Mouse (Mus musculus): ENCODE results near the gene Fkrp. TPM values are rescaled to one million over a fixed set of nuclear protein-coding genes. Genes with fewer than 3 reads are reported as not detected.

The Fkrp gene
- 38.0 and 40.7 TPM in 2 replicates for polyA plus RNA-seq (2012; rRNA removed)

DNA sequence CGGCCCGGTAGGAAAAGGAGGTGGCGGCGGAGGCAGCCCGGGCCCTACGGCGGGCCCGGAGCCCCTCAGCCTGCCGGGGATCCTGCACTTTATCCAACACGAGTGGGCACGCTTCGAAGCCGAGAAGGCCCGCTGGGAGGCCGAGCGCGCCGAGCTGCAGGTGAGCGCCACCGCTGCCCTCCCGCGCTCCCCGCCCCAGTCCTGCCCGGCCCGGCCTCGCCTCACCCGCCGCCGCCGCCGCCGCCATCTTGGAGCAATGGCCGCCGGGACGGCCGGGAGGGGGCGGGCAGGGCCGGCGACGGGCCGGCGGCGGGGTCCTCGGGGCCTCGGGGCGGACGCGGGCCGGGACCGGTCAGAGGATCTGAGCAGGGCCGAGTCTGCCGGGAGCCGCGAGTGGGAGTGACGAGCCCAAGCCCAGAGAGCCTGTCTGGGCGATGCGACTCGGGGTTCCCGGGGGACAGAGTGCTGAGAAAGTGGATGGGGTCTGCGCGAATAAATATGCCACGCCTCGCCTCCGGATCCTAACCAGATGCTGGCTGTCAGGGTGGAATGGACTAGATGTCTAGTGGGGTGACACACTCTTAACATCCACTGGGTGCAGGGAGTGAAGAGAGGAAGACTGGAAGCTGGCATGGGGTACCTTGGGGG lies at the start of gene Fkrp:
Fkrp (minus strand) TSS at position 258 of the 648 bp plus-strand sequence.

DNA sequence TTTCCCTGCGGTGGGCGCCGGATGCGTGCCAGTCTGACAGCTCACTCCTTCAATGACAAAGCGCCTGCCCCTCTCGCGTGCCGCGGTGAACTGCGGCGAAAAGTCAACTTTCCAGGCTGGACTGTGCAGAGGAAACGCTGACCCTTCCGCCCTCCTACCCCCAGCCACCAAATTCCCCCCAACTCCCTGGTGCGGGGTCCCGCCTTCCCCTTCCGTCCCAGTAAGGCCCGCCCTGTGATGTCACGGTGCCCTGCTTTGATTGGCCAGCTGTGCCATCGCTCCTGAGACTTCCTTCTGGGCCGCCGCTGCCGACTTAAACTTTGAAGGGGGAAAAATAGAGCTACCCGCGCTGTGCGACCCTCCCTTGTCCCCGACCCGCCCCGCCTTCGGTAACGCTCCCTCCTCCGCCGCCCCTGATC lies 26.1 kb upstream of the Fkrp start, which contains the start of gene Prkd2:
Prkd2 (plus strand) TSS at position 258 of the 419 bp plus-strand sequence.

DNA sequence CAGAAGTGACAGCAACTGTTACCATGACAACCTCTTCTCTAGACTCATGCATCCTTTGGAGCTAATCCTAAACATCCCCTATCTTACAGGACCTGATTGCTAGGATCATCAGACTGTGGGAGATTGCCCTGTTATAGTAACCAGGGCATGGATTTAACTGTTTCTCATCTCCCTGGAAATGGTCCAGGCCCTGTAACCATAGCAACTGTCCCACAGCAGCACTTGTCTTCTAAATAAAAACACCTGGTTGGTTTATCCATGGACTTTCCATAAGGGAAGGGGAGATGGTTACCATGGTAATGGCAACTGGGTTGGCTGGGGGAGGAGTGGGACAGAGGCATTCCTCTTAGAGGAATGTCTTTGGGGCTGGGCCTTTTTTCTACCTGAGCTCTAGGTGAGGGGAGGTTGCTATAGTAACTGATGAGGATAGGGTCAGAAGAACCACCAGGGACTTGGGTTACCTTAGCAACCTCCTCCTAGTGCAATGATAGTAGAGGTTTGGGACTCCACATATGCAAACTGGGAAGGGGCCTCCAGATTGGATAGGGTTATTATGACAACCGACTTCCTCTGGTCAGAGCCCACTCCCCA lies 1.1 kb downstream of the Fkrp start, which contains the start of gene Strn4:
Strn4 (plus strand) TSS at position 539 of the 591 bp plus-strand sequence.

DNA sequence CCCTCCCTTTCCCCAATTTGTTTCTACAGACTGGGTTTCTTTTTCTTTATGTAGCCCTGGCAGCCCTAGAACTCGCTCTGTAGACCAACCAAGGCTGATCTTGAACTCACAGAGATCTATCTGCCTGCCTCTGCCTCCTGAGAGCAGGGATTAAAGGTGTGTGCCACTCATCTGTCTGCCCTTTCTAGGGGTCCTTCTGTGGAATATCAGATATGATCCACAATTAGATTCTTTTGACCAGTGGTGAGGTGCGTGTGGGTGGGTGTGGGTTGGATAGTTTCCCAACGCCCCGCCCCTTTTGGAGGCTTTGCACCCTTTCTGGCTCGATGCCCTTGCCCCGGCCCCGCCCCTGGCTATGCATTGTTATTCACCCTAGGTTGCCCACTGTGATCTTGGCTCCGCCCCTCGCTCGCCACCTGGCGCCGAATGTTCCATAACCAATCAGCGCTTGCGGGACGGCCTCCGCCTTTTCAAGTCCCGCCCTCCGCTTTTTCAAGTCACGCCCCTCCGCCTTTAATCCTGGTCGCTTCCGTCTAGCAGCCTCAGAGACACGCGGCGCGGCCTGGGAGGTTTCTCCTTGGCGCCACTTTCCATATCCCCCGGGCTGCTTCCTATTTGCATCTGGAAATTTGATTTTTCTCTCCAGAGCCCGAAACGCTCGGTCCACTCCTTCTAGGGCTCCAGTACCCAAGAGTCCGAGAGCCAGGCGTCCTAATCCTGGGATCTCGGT lies 35.5 kb downstream of the Fkrp start, which contains the start of gene Slc1a5:
Slc1a5 (plus strand) TSS at position 516 of the 730 bp plus-strand sequence.

Other genes starting within 250 kb of the Fkrp start
- 42.4 and 46.2 TPM in 2 replicates for gene Arhgap35, start 201.7 kb downstream of the Fkrp start, polyA plus RNA-seq (2012; rRNA removed)
- gene Ceacam15, start 141.0 kb downstream of the Fkrp start, polyA plus RNA-seq (2012; rRNA removed): not detected in 2 replicates
- gene Ceacam9, start 94.8 kb downstream of the Fkrp start, polyA plus RNA-seq (2012; rRNA removed): not detected in 2 replicates
- 389 and 393 TPM in 2 replicates for gene Ap2s1, start 78.3 kb downstream of the Fkrp start, polyA plus RNA-seq (2012; rRNA removed)
- 28.1 and 32.5 TPM in 2 replicates for gene Slc1a5, start 35.4 kb downstream of the Fkrp start, polyA plus RNA-seq (2012; rRNA removed)
- gene Strn4, start 843 bp downstream of the Fkrp start, polyA plus RNA-seq (2012; rRNA removed): 249 and 272 TPM in 2 replicates
- 13.3 and 16.4 TPM in 2 replicates for gene Prkd2, start 26.2 kb upstream of the Fkrp start, polyA plus RNA-seq (2012; rRNA removed)
- gene Dact3, start 58.6 kb upstream of the Fkrp start, polyA plus RNA-seq (2012; rRNA removed): 34.5 and 44.4 TPM in 2 replicates
- 14.1 and 22.2 TPM in 2 replicates for gene Gng8, start 75.1 kb upstream of the Fkrp start, polyA plus RNA-seq (2012; rRNA removed)
- 0.52 and 1.1 TPM in 2 replicates for gene Ptgir, start 89.8 kb upstream of the Fkrp start, polyA plus RNA-seq (2012; rRNA removed)
- 537 and 560 TPM in 2 replicates for gene Calm3, start 107.4 kb upstream of the Fkrp start, polyA plus RNA-seq (2012; rRNA removed)
- gene Pnmal2, start 128.0 kb upstream of the Fkrp start, polyA plus RNA-seq (2012; rRNA removed): 53.0 and 56.7 TPM in 2 replicates
- 23.7 and 27.1 TPM in 2 replicates for gene Pnmal1, start 142.9 kb upstream of the Fkrp start, polyA plus RNA-seq (2012; rRNA removed)
- gene Gm42372, start 166.4 kb upstream of the Fkrp start, polyA plus RNA-seq (2012; rRNA removed): 7.9 and 10.3 TPM in 2 replicates
- 7.7 and 13.6 TPM in 2 replicates for gene Ccdc8, start 176.0 kb upstream of the Fkrp start, polyA plus RNA-seq (2012; rRNA removed)
- 158 and 178 TPM in 2 replicates for gene Ppp5c, start 211.2 kb upstream of the Fkrp start, polyA plus RNA-seq (2012; rRNA removed)
- gene Hif3a, start 245.7 kb upstream of the Fkrp start, polyA plus RNA-seq (2012; rRNA removed): 5.1 and 8.6 TPM in 2 replicates

All from central nervous system, embryonic 14 days (tissue).